Mouse (Mus musculus) erythroblast, embryonic 14.5 days (primary cell): Measurements from ENCODE around the gene Rpp25l.

Experiments
- GATA1 ChIP-seq: IDR thresholded peaks from 2 replicates; pipeline ENCODE4 v1.6.1; 2012; ENCODE audit warnings: low read length, inconsistent platforms, mixed read lengths
- TAL1 ChIP-seq: IDR thresholded peaks from 3 replicates; pipeline ENCODE4 v1.6.1; 2012; ENCODE audit warnings: low read length, inconsistent platforms, mixed read lengths

- TF ChIP-seq GATA1 (no peak), TAL1 (no peak)
Observed at GRCm38 (mm10) chr4:41682789-41683188, 30.5 kb downstream of the Rpp25l start.
